Mouse (Mus musculus) hindbrain, embryonic 13.5 days (tissue): Measurements from ENCODE around the gene Pabpc6. TPM values are rescaled to one million over a fixed set of nuclear protein-coding genes. Genes with fewer than 3 reads are reported as not detected.
A peak's percentile ranks its signal among the peaks of the same experiment; 100 is the strongest.

Experiments
- ATAC-seq: fragments of 200-750 bp; cut with Nextera tagmentation; 2 replicates; pipeline ENCODE4 v1.8.0; 2017; ENCODE audit warnings: moderate TSS enrichment; ENCODE audit not compliant: low FRiP score
- H3K27ac ChIP-seq: fragments of 300-500 bp; sonication (generic); 2 replicates; pipeline ENCODE4 v1.5.1; 2015; ENCODE audit warnings: inconsistent platforms, mild to moderate bottlenecking, moderate library complexity
- H3K27me3 ChIP-seq: fragments of 300-500 bp; sonication (generic); 2 replicates; pipeline ENCODE4 v1.6.1; 2015; ENCODE audit warnings: mild to moderate bottlenecking, inconsistent platforms
- H3K36me3 ChIP-seq: fragments of 300-500 bp; sonication (generic); 2 replicates; pipeline ENCODE4 v1.6.1; 2015; ENCODE audit warnings: mild to moderate bottlenecking, inconsistent platforms
- H3K4me1 ChIP-seq: fragments of 300-500 bp; sonication (generic); replicated peaks from 2 replicates; pipeline ENCODE4 v1.6.1; 2015; ENCODE audit warnings: inconsistent platforms
- H3K4me2 ChIP-seq: fragments of 300-500 bp; sonication (generic); 2 replicates; pipeline ENCODE4 v1.6.1; 2015; ENCODE audit warnings: inconsistent platforms, mild to moderate bottlenecking, moderate library complexity
- H3K4me3 ChIP-seq: fragments of 300-500 bp; sonication (generic); 2 replicates; pipeline ENCODE4 v1.5.1; 2015; ENCODE audit warnings: mild to moderate bottlenecking, inconsistent platforms
- H3K9ac ChIP-seq: fragments of 300-500 bp; sonication (generic); 2 replicates; pipeline ENCODE4 v1.6.1; 2015; ENCODE audit warnings: mild to moderate bottlenecking, inconsistent platforms
- H3K9me3 ChIP-seq: fragments of 300-500 bp; sonication (generic); 2 replicates; pipeline ENCODE4 v1.6.1; 2016; ENCODE audit warnings: inconsistent platforms
- WGBS: fragments of 180-500 bp; shearing (Covaris S2); methylation state at CpG from one replicate; pipeline ENCODE4 v1.1.7; 2015; 5-methylcytosine and 5-hydroxymethylcytosine counted together
- polyA plus RNA-seq: library from polyadenylated mRNA; unstranded; fragments of >200 nt; fragmentation: Nextera tagmentation; extraction: Ambion mirVana; gene quantifications from 2 replicates; pipeline ENCODE4 v1.2.1, GENCODE M21; 2015

The Pabpc6 gene
- not detected in 2 replicates for polyA plus RNA-seq

- H3K36me3 ChIP-seq = no peaks in the 10 kb centered on the region
- no peaks in the 10 kb centered on the region for H3K4me1 ChIP-seq
- no peak within 1 kb of the TSS for H3K4me2 ChIP-seq
- H3K9me3 ChIP-seq = 0 out of 2 replicates have a peak, but pooled peaks cover 4% of the 10 kb centered on the region
- H3K9ac ChIP-seq = no peak within 1 kb of the TSS
- no peak for ATAC-seq
- no peak within 1 kb of the TSS for H3K4me3 ChIP-seq
- H3K27me3 ChIP-seq = no peaks in the 10 kb centered on the region
- H3K27ac ChIP-seq = no peak within 1 kb of the TSS
- WGBS = 94% methylated on average over 36 of the region's 36 CpGs
Observed at GRCm38 (mm10) chr17:9669283-9669905, at the start of gene Pabpc6. Gene Pabpc6 (minus strand): TSS chr17:9669717.

- WGBS = 93% methylated on average over 6 of the region's 6 CpGs
- Histone ChIP-seq H3K4me2 (no peak overlapping the region), H3K9me3 (0 out of 2 replicates have a peak, but pooled peaks cover 4% of the 10 kb centered on the region), H3K9ac (no peak overlapping the region), H3K4me3 (no peak overlapping the region), H3K4me1 (no peaks in the 10 kb centered on the region), H3K27me3 (no peaks in the 10 kb centered on the region), H3K27ac (no peak overlapping the region), H3K36me3 (no peaks in the 10 kb centered on the region)
- no peak for ATAC-seq
Observed at GRCm38 (mm10) chr17:9710910-9711309, 41.4 kb upstream of the Pabpc6 start.

- no peak for ATAC-seq
- H3K27me3 ChIP-seq = no peaks in the 10 kb centered on the region
- no peak overlapping the region for H3K27ac ChIP-seq
- no peak overlapping the region for H3K4me2 ChIP-seq
- no peak overlapping the region for H3K9ac ChIP-seq
- no peaks in the 10 kb centered on the region for H3K4me1 ChIP-seq
- H3K4me3 ChIP-seq = no peak overlapping the region
- no peaks in the 10 kb centered on the region for H3K9me3 ChIP-seq
- H3K36me3 ChIP-seq = no peaks in the 10 kb centered on the region
- 91% methylated on average over 3 of the region's 3 CpGs for WGBS
Observed at GRCm38 (mm10) chr17:9708888-9709287, 39.4 kb upstream of the Pabpc6 start.

GRCm38 (mm10) chr17:9707356-9707755 is 37.8 kb upstream of the Pabpc6 start:
- Histone ChIP-seq H3K4me3 (no peak overlapping the region), H3K36me3 (no peaks in the 10 kb centered on the region), H3K4me2 (no peak overlapping the region), H3K27ac (no peak overlapping the region), H3K9ac (no peak overlapping the region), H3K9me3 (0 out of 2 replicates have a peak, but pooled peaks cover 3% of the 10 kb centered on the region), H3K4me1 (no peaks in the 10 kb centered on the region), H3K27me3 (no peaks in the 10 kb centered on the region)
- 92% methylated on average over 1 of the region's 1 CpGs for WGBS
- ATAC-seq = no peak

GRCm38 (mm10) chr17:9697763-9698162 is 28.2 kb upstream of the Pabpc6 start:
- H3K27ac ChIP-seq = no peak overlapping the region
- no peaks in the 10 kb centered on the region for H3K27me3 ChIP-seq
- H3K4me2 ChIP-seq = no peak overlapping the region
- H3K36me3 ChIP-seq = no peaks in the 10 kb centered on the region
- no peak overlapping the region for H3K4me3 ChIP-seq
- ATAC-seq = peak; percentile 57; the same call in 1 of the 2 replicates
- peaks cover 12% of the 10 kb centered on the region for H3K4me1 ChIP-seq
- H3K9ac ChIP-seq = no peak overlapping the region
- WGBS = 27% methylated on average over 7 of the region's 7 CpGs
- peaks cover 7% of the 10 kb centered on the region; the same call in 1 of the 2 replicates for H3K9me3 ChIP-seq

- Histone ChIP-seq H3K9ac (no peak overlapping the region), H3K27me3 (no peaks in the 10 kb centered on the region), H3K4me3 (no peak overlapping the region), H3K4me1 (no peaks in the 10 kb centered on the region), H3K27ac (no peak overlapping the region), H3K9me3 (no peaks in the 10 kb centered on the region), H3K4me2 (no peak overlapping the region), H3K36me3 (no peaks in the 10 kb centered on the region)
- 83% methylated on average over 4 of the region's 4 CpGs for WGBS
- ATAC-seq = no peak
Observed at GRCm38 (mm10) chr17:9691251-9691650, 21.7 kb upstream of the Pabpc6 start.

GRCm38 (mm10) chr17:9683539-9684155 is 14.1 kb upstream of the Pabpc6 start:
- no peaks in the 10 kb centered on the region for H3K27me3 ChIP-seq
- 79% methylated on average over 4 of the region's 4 CpGs for WGBS
- no peaks in the 10 kb centered on the region for H3K36me3 ChIP-seq
- H3K27ac ChIP-seq = no peak overlapping the region
- H3K9me3 ChIP-seq = no peaks in the 10 kb centered on the region
- no peak overlapping the region for H3K4me2 ChIP-seq
- no peak overlapping the region for H3K9ac ChIP-seq
- H3K4me3 ChIP-seq = no peak overlapping the region
- no peak for ATAC-seq
- peaks cover 6% of the 10 kb centered on the region for H3K4me1 ChIP-seq

- no peak overlapping the region for H3K9ac ChIP-seq
- H3K9me3 ChIP-seq = no peaks in the 10 kb centered on the region
- no peak overlapping the region for H3K4me2 ChIP-seq
- H3K27me3 ChIP-seq = no peaks in the 10 kb centered on the region
- H3K4me3 ChIP-seq = no peak overlapping the region
- peaks cover 7% of the 10 kb centered on the region for H3K4me1 ChIP-seq
- peak overlapping the region; percentile 66; the same call in 1 of the 2 replicates for H3K27ac ChIP-seq
- WGBS = 27% methylated on average over 8 of the region's 8 CpGs
- no peaks in the 10 kb centered on the region for H3K36me3 ChIP-seq
- ATAC-seq = no peak
Observed at GRCm38 (mm10) chr17:9680741-9681140, 11.2 kb upstream of the Pabpc6 start.

GRCm38 (mm10) chr17:9675175-9675789 is 5.8 kb upstream of the Pabpc6 start:
- Histone ChIP-seq H3K4me2 (no peak overlapping the region), H3K9ac (no peak overlapping the region), H3K4me3 (no peak overlapping the region), H3K27ac (peak overlapping the region; percentile 36; the same call in 1 of the 2 replicates), H3K27me3 (no peaks in the 10 kb centered on the region), H3K9me3 (no peaks in the 10 kb centered on the region), H3K4me1 (peaks cover 6% of the 10 kb centered on the region), H3K36me3 (no peaks in the 10 kb centered on the region)
- 63% methylated on average over 6 of the region's 6 CpGs for WGBS
- no peak for ATAC-seq

- Histone ChIP-seq H3K4me2 (no peak overlapping the region), H3K4me3 (no peak overlapping the region), H3K36me3 (no peaks in the 10 kb centered on the region), H3K9me3 (0 out of 2 replicates have a peak, but pooled peaks cover 4% of the 10 kb centered on the region), H3K27ac (no peak overlapping the region), H3K4me1 (no peaks in the 10 kb centered on the region), H3K27me3 (no peaks in the 10 kb centered on the region), H3K9ac (no peak overlapping the region)
- ATAC-seq = no peak
- 92% methylated on average over 9 of the region's 9 CpGs for WGBS
Observed at GRCm38 (mm10) chr17:9667955-9668354, 1.6 kb downstream of the Pabpc6 start.

- H3K4me1 ChIP-seq = no peaks in the 10 kb centered on the region
- no peaks in the 10 kb centered on the region for H3K9me3 ChIP-seq
- ATAC-seq = no peak
- H3K27me3 ChIP-seq = no peaks in the 10 kb centered on the region
- WGBS = 86% methylated on average over 5 of the region's 5 CpGs
- H3K9ac ChIP-seq = no peak overlapping the region
- no peak overlapping the region for H3K4me3 ChIP-seq
- no peak overlapping the region for H3K27ac ChIP-seq
- H3K4me2 ChIP-seq = no peak overlapping the region
- no peaks in the 10 kb centered on the region for H3K36me3 ChIP-seq
Observed at GRCm38 (mm10) chr17:9658651-9659050, 10.9 kb downstream of the Pabpc6 start.

GRCm38 (mm10) chr17:9654155-9654554 is 15.4 kb downstream of the Pabpc6 start:
- H3K4me2 ChIP-seq = no peak overlapping the region
- WGBS = 79% methylated on average over 3 of the region's 3 CpGs
- no peaks in the 10 kb centered on the region for H3K4me1 ChIP-seq
- H3K27me3 ChIP-seq = no peaks in the 10 kb centered on the region
- H3K27ac ChIP-seq = no peak overlapping the region
- no peak overlapping the region for H3K4me3 ChIP-seq
- no peaks in the 10 kb centered on the region for H3K9me3 ChIP-seq
- no peak for ATAC-seq
- H3K36me3 ChIP-seq = no peaks in the 10 kb centered on the region
- no peak overlapping the region for H3K9ac ChIP-seq
